Mouse (Mus musculus) CD4-positive, CD25-positive, alpha-beta regulatory T cell, adult 2 months (primary cell): ENCODE data around the gene D17Wsu92e.
A peak's percentile ranks its signal among the peaks of the same experiment; 100 is the strongest.

Experiments used
- DNase-seq: peaks from one replicate; pipeline ENCODE4 v3.0.0-alpha.2; 2012; ENCODE audit warnings: low read depth, low spot score

Gene D17Wsu92e

GRCm38 (mm10) chr17:27748123-27748522, 72.3 kb downstream of the D17Wsu92e start:
- DNase-seq: no peak

GRCm38 (mm10) chr17:27746446-27746845, 74.0 kb downstream of the D17Wsu92e start:
- no peak for DNase-seq

GRCm38 (mm10) chr17:27740961-27741360, 79.5 kb downstream of the D17Wsu92e start:
- no peak for DNase-seq

- DNase-seq: no peak
These were observed 85.9 kb downstream of the D17Wsu92e start for GRCm38 (mm10) chr17:27734344-27735073.

GRCm38 (mm10) chr17:27732694-27733093, 87.8 kb downstream of the D17Wsu92e start:
- no peak for DNase-seq

GRCm38 (mm10) chr17:27732152-27732551, 88.3 kb downstream of the D17Wsu92e start:
- no peak for DNase-seq

- DNase-seq: no peak
These were observed 91.7 kb downstream of the D17Wsu92e start, which contains the start of gene Spdef for GRCm38 (mm10) chr17:27728770-27729169. Spdef (minus strand) TSS chr17:27728955.

- DNase-seq: no peak
These were observed 93.9 kb downstream of the D17Wsu92e start for GRCm38 (mm10) chr17:27726527-27726926.

- DNase-seq: no peak
These were observed 95.0 kb downstream of the D17Wsu92e start for GRCm38 (mm10) chr17:27725412-27725811.

GRCm38 (mm10) chr17:27725011-27725410, 95.4 kb downstream of the D17Wsu92e start:
- DNase-seq: no peak

GRCm38 (mm10) chr17:27724327-27724726, 96.1 kb downstream of the D17Wsu92e start:
- DNase-seq: no peak

- no peak for DNase-seq
These were observed 99.3 kb downstream of the D17Wsu92e start for GRCm38 (mm10) chr17:27721125-27721664.

- DNase-seq: no peak
These were observed 100.1 kb downstream of the D17Wsu92e start for GRCm38 (mm10) chr17:27720326-27720725.

- no peak for DNase-seq
These were observed 100.8 kb downstream of the D17Wsu92e start for GRCm38 (mm10) chr17:27719663-27720062.

- no peak for DNase-seq
These were observed 102.2 kb downstream of the D17Wsu92e start for GRCm38 (mm10) chr17:27718250-27718649.

- peak; percentile 30 for DNase-seq
These were observed 103.6 kb downstream of the D17Wsu92e start for GRCm38 (mm10) chr17:27716804-27717203.

GRCm38 (mm10) chr17:27712832-27713231, 107.6 kb downstream of the D17Wsu92e start:
- no peak for DNase-seq

GRCm38 (mm10) chr17:27709650-27710049, 110.8 kb downstream of the D17Wsu92e start:
- no peak for DNase-seq

- peak; percentile 67 for DNase-seq
These were observed 112.3 kb downstream of the D17Wsu92e start for GRCm38 (mm10) chr17:27707954-27708661.

- no peak for DNase-seq
These were observed 114.8 kb downstream of the D17Wsu92e start for GRCm38 (mm10) chr17:27705661-27706060.

GRCm38 (mm10) chr17:27703961-27704621, 116.4 kb downstream of the D17Wsu92e start:
- peak; percentile 29 for DNase-seq

- DNase-seq: peak; percentile 56
These were observed 117.9 kb downstream of the D17Wsu92e start for GRCm38 (mm10) chr17:27702518-27702917.
